Mouse (Mus musculus) hindbrain, embryonic 13.5 days (tissue): ENCODE results near the gene Zic2. TPM values are rescaled to one million over a fixed set of nuclear protein-coding genes. Genes with fewer than 3 reads are reported as not detected.

Experiments used
- ATAC-seq: fragments of 200-750 bp; cut with Nextera tagmentation; 2 replicates; pipeline ENCODE4 v1.8.0; 2017; ENCODE audit warnings: moderate TSS enrichment; ENCODE audit not compliant: low FRiP score
- H3K27ac ChIP-seq: fragments of 300-500 bp; sonication (generic); 2 replicates; pipeline ENCODE4 v1.5.1; 2015; ENCODE audit warnings: inconsistent platforms, mild to moderate bottlenecking, moderate library complexity
- H3K27me3 ChIP-seq: fragments of 300-500 bp; sonication (generic); 2 replicates; pipeline ENCODE4 v1.6.1; 2015; ENCODE audit warnings: mild to moderate bottlenecking, inconsistent platforms
- H3K36me3 ChIP-seq: fragments of 300-500 bp; sonication (generic); 2 replicates; pipeline ENCODE4 v1.6.1; 2015; ENCODE audit warnings: mild to moderate bottlenecking, inconsistent platforms
- H3K4me1 ChIP-seq: fragments of 300-500 bp; sonication (generic); replicated peaks from 2 replicates; pipeline ENCODE4 v1.6.1; 2015; ENCODE audit warnings: inconsistent platforms
- H3K4me2 ChIP-seq: fragments of 300-500 bp; sonication (generic); 2 replicates; pipeline ENCODE4 v1.6.1; 2015; ENCODE audit warnings: inconsistent platforms, mild to moderate bottlenecking, moderate library complexity
- H3K4me3 ChIP-seq: fragments of 300-500 bp; sonication (generic); 2 replicates; pipeline ENCODE4 v1.5.1; 2015; ENCODE audit warnings: mild to moderate bottlenecking, inconsistent platforms
- H3K9ac ChIP-seq: fragments of 300-500 bp; sonication (generic); 2 replicates; pipeline ENCODE4 v1.6.1; 2015; ENCODE audit warnings: mild to moderate bottlenecking, inconsistent platforms
- H3K9me3 ChIP-seq: fragments of 300-500 bp; sonication (generic); 2 replicates; pipeline ENCODE4 v1.6.1; 2016; ENCODE audit warnings: inconsistent platforms
- WGBS: fragments of 180-500 bp; shearing (Covaris S2); methylation state at CpG from one replicate; pipeline ENCODE4 v1.1.7; 2015; 5-methylcytosine and 5-hydroxymethylcytosine counted together
- polyA plus RNA-seq: library from polyadenylated mRNA; unstranded; fragments of >200 nt; fragmentation: Nextera tagmentation; extraction: Ambion mirVana; gene quantifications from 2 replicates; pipeline ENCODE4 v1.2.1, GENCODE M21; 2015

Gene Zic2
- polyA plus RNA-seq, 1 experiment from 2014 or later = 13.7 TPM

DNA sequence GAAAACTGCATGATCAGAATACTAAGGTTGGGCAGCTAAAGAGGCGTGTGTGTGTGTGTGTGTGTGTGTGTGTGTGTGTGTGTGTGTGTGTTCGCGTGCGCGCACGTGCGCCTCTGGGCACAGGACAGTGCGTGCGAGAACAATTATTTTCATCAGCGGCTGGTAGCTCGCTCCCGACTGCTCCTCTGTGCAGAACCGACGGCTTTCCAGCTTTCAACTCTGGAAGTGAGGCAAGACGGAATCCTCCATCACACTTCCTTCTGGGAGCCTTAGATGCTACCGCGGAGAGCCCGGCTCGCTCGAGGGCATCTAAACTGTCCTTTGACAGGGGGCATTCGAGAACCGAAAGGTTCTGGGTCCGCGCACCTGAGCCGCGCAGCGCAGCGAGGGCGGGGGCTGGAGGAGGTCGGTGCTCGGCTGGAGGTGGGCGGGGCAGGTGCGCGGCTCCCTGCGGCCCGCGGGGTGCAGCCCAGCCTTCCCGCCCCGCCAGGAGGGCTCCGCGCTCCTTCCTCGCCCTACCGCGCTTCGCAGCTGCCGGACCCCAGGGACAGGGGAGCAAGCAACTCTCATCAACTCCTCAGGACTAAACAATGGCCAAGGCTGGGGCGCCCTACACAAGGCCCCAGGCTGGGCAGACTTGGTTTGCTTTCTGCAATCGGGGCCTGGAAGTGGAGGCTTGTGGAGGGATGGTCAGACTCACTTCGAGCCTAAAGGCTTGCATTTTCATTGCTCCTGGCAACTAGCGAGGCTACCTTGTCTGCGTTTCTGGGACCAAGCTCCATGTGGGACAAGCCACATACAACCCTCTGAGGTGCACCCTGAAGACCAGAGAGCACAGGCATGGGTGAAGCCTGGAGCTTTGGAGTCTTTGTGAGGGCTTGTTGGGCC, 15.4 kb downstream of the Zic2 start, which contains the start of gene Gm10837:
Gene Gm10837, plus strand, starts transcription at position 146 of the 888 bp plus-strand sequence.
- WGBS = under 1% methylated on average over 51 of the region's 51 CpGs
- peaks cover 9% of the 10 kb centered on the region for H3K4me1 ChIP-seq
- peak within 1 kb of the TSS; percentile 46 for H3K9ac ChIP-seq
- peak within 1 kb of the TSS; percentile 31 for H3K4me3 ChIP-seq
- peak; percentile 83 for ATAC-seq
- peaks cover 3% of the 10 kb centered on the region; the same call in 1 of the 2 replicates for H3K9me3 ChIP-seq
- no peaks in the 10 kb centered on the region for H3K36me3 ChIP-seq
- H3K27ac ChIP-seq = peak within 1 kb of the TSS; percentile 31
- peak within 1 kb of the TSS; percentile 49 for H3K4me2 ChIP-seq
- peaks cover 63% of the 10 kb centered on the region for H3K27me3 ChIP-seq

- Histone ChIP-seq H3K9me3 (peaks cover 3% of the 10 kb centered on the region; the same call in 1 of the 2 replicates), H3K4me3 (no peak overlapping the region), H3K36me3 (no peaks in the 10 kb centered on the region), H3K9ac (no peak overlapping the region), H3K27ac (no peak overlapping the region), H3K4me2 (no peak overlapping the region), H3K27me3 (peaks cover 60% of the 10 kb centered on the region), H3K4me1 (peaks cover 9% of the 10 kb centered on the region)
- ATAC-seq = 0 out of 2 replicates have a peak, but pooled peaks have one; percentile 22
- 64% methylated on average over 6 of the region's 6 CpGs for WGBS
Observed at GRCm38 (mm10) chr14:122491521-122491920, 16.3 kb downstream of the Zic2 start.

GRCm38 (mm10) chr14:122492015-122492414, 16.8 kb downstream of the Zic2 start:
- H3K27me3 ChIP-seq = peaks cover 57% of the 10 kb centered on the region
- WGBS = 77% methylated on average over 1 of the region's 1 CpGs
- H3K4me2 ChIP-seq = no peak overlapping the region
- no peaks in the 10 kb centered on the region for H3K36me3 ChIP-seq
- no peak overlapping the region for H3K4me3 ChIP-seq
- H3K27ac ChIP-seq = no peak overlapping the region
- H3K4me1 ChIP-seq = peaks cover 9% of the 10 kb centered on the region
- H3K9ac ChIP-seq = no peak overlapping the region
- peaks cover 3% of the 10 kb centered on the region; the same call in 1 of the 2 replicates for H3K9me3 ChIP-seq
- no peak for ATAC-seq

DNA sequence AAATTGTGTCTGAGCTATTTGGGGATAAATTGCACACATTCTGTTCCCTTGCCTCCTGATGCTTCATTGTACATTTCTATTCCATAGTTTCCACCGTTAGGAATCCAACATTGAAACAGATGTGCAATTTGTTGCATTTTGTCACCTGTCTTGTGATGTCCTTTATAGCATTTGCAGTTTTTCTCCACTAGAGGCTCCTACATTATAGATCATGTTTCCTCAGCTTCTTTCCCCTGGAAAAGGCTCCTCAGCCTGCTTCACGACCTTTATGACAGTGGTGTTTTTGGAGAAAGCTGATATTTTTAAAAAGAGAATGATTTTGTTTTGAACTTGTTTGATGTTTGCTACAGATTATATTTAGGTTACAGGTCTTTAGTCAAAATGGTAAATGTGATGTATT, 33.8 kb downstream of the Zic2 start:
- Histone ChIP-seq H3K4me3 (no peak overlapping the region), H3K9me3 (no peaks in the 10 kb centered on the region), H3K4me1 (no peaks in the 10 kb centered on the region), H3K9ac (no peak overlapping the region), H3K4me2 (no peak overlapping the region), H3K27me3 (no peaks in the 10 kb centered on the region), H3K36me3 (no peaks in the 10 kb centered on the region), H3K27ac (no peak overlapping the region)
- ATAC-seq = no peak
- WGBS = 30% methylated on average over 2 of the region's 2 CpGs

DNA sequence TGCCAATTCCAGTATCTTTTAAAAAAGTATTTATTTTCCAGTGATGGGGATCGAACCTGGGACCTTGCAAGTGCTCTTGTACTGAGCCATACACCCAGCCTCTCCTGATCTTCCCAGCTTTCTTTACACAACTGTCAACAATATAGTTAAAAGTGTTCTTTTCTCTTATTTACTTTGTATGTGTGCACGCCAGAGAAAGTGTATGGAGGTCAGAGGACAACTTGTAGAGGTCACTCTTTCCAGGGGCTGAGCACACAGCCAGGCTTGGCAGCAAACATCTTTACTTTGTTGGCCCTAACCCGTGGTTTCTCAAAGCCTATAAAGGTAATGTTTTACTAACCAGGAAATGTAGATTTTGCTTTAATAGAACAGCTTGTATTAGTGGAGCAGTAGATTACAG, 36.3 kb downstream of the Zic2 start:
- WGBS = 72% methylated on average over 3 of the region's 3 CpGs
- no peak for ATAC-seq
- Histone ChIP-seq H3K27me3 (no peaks in the 10 kb centered on the region), H3K36me3 (no peaks in the 10 kb centered on the region), H3K9me3 (no peaks in the 10 kb centered on the region), H3K4me1 (no peaks in the 10 kb centered on the region), H3K4me3 (no peak overlapping the region), H3K9ac (no peak overlapping the region), H3K4me2 (no peak overlapping the region), H3K27ac (no peak overlapping the region)

DNA sequence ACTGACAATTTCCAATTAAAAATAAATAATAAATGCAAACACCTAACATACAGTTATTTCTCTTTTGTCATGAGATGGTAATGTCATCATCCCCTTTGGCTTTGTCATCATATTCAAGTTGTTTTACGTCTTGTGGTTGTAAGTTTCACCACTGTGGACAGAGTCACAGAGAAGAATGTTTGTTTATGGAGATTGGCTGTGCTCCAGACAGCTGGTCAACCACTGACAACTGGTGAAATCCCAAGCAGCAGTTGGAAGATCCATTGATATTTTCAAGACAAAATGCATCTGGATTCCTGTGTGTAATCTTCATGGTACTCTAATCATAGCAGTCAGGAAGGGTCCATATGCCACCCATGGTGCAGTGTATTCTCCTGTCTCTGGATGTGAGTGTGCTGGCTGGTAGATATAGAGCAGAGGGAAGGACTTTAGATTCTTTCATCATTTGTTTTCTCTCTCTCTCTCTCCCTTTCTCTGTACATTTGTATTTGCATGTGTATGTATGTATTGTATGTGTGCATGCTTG, 38.3 kb downstream of the Zic2 start:
- Histone ChIP-seq H3K27me3 (no peaks in the 10 kb centered on the region), H3K36me3 (no peaks in the 10 kb centered on the region)
- 77% methylated on average over 1 of the region's 1 CpGs for WGBS

DNA sequence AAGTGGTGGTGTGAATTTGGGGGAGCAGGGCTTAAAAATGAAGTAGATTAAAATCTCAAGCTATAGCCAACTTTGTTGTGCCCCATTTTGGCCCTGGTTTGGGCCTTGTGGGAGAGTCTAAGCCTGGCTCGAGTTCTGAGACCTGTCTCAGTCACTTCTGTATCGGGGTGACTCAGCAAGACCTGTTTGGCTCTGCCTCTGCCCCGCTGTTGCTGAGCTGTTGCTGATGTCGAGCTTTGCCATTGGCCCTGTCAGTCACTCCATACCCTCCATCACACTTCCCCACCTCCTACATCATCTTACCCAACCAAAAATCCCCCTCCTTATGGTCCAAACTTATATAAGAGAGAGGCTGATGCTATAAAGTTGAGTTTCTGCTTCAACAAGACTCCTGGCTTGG, 53.2 kb downstream of the Zic2 start:
- H3K36me3 ChIP-seq = no peaks in the 10 kb centered on the region
- H3K4me1 ChIP-seq = 0 out of 2 replicates have a peak, but pooled peaks cover under 1% of the 10 kb centered on the region
- no peak overlapping the region for H3K4me3 ChIP-seq
- H3K9ac ChIP-seq = no peak overlapping the region
- no peak overlapping the region for H3K27ac ChIP-seq
- no peaks in the 10 kb centered on the region for H3K27me3 ChIP-seq
- 87% methylated on average over 4 of the region's 4 CpGs for WGBS
- no peak for ATAC-seq
- H3K4me2 ChIP-seq = no peak overlapping the region
- H3K9me3 ChIP-seq = peaks cover 3% of the 10 kb centered on the region; the same call in 1 of the 2 replicates

More for the DNA sequence above, 38.3 kb downstream of the Zic2 start:
- Histone ChIP-seq H3K9ac (no peak overlapping the region), H3K27ac (no peak overlapping the region), H3K4me1 (no peaks in the 10 kb centered on the region), H3K4me3 (no peak overlapping the region), H3K9me3 (no peaks in the 10 kb centered on the region), H3K4me2 (no peak overlapping the region)
- ATAC-seq = no peak

Other genes starting within 250 kb of the Zic2 start
- gene Gm5089, start 24.3 kb upstream of the Zic2 start, polyA plus RNA-seq = 1.8 and 3.0 TPM in 2 replicates
- gene Zic5, start 9.8 kb upstream of the Zic2 start, polyA plus RNA-seq = 10.9 and 13.9 TPM in 2 replicates
- 0.41 and 0.74 TPM in 2 replicates for gene Gm10837, start 15.2 kb downstream of the Zic2 start, polyA plus RNA-seq
- 26.7 and 29.7 TPM in 2 replicates for gene Pcca, start 58.9 kb downstream of the Zic2 start, polyA plus RNA-seq